Mouse (Mus musculus) embryonic facial prominence, embryonic 12.5 days (tissue): ENCODE results near the gene Lrp8. TPM values are rescaled to one million over a fixed set of nuclear protein-coding genes. Genes with fewer than 3 reads are reported as not detected.

Experiments
- ATAC-seq: fragments of 200-750 bp; cut with Nextera tagmentation; 2 replicates; pipeline ENCODE4 v1.8.0; 2017; ENCODE audit not compliant: insufficient number of reproducible peaks, insufficient read depth, low FRiP score, low TSS enrichment
- H3K27ac ChIP-seq: fragments of 300-500 bp; sonication (generic); 2 replicates; pipeline ENCODE4 v1.5.1; 2016; ENCODE audit warnings: mild to moderate bottlenecking
- H3K27me3 ChIP-seq: fragments of 300-500 bp; sonication (generic); 2 replicates; pipeline ENCODE4 v1.6.1; 2016; ENCODE audit warnings: mild to moderate bottlenecking, moderate library complexity
- H3K36me3 ChIP-seq: fragments of 300-500 bp; sonication (generic); 2 replicates; pipeline ENCODE4 v1.6.1; 2016; ENCODE audit warnings: mild to moderate bottlenecking
- H3K4me1 ChIP-seq: fragments of 300-500 bp; sonication (generic); 2 replicates; pipeline ENCODE4 v1.6.1; 2016
- H3K4me2 ChIP-seq: fragments of 300-500 bp; sonication (generic); replicated peaks from 2 replicates; pipeline ENCODE4 v1.6.1; 2016; ENCODE audit warnings: mild to moderate bottlenecking, moderate library complexity
- H3K4me3 ChIP-seq: fragments of 300-500 bp; sonication (generic); 2 replicates; pipeline ENCODE4 v1.5.1; 2016; ENCODE audit warnings: mild to moderate bottlenecking
- H3K9ac ChIP-seq: fragments of 300-500 bp; sonication (generic); 2 replicates; pipeline ENCODE4 v1.6.1; 2016; ENCODE audit warnings: mild to moderate bottlenecking, moderate library complexity
- H3K9me3 ChIP-seq: fragments of 300-500 bp; sonication (generic); 2 replicates; pipeline ENCODE4 v1.6.1; 2016; ENCODE audit warnings: mild to moderate bottlenecking, moderate library complexity
- WGBS: fragments of 180-500 bp; shearing (Covaris S2); methylation state at CpG from one replicate; pipeline ENCODE4 v1.1.7; 2016; 5-methylcytosine and 5-hydroxymethylcytosine counted together
- polyA plus RNA-seq: library from polyadenylated mRNA; unstranded; fragments of >200 nt; fragmentation: Nextera tagmentation; extraction: Ambion mirVana; gene quantifications from 2 replicates; pipeline ENCODE4 v1.2.1, GENCODE M21; 2016

The Lrp8 gene
- polyA plus RNA-seq, 1 experiment from 2014 or later: 6.2 TPM

DNA sequence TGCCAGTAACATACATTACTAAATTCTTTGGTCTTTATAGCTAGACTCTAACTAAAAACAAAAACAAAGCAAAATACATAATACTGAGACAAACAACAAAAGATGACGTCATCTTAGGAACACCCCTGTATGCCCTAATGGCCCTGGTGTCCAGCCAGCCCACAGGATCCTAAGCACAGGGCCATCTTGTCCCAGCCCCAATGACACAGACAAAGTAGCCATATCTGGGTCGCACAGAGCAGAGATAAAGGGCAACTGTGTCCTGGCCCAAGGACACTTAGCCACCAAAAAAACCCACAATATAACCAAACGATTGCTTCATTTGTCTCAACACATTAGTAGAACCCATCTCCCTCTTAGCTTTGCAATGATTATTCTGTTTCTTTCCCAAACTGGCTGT is 8.9 kb downstream of the Lrp8 start:
- no peak overlapping the region for H3K4me3 ChIP-seq
- H3K27me3 ChIP-seq: no peaks in the 10 kb centered on the region
- 87% methylated on average over 3 of the region's 3 CpGs for WGBS
- no peaks in the 10 kb centered on the region for H3K9me3 ChIP-seq
- H3K9ac ChIP-seq: no peak overlapping the region
- no peak overlapping the region for H3K27ac ChIP-seq
- H3K4me2 ChIP-seq: no peak overlapping the region
- H3K36me3 ChIP-seq: peaks cover 4% of the 10 kb centered on the region; the same call in 1 of the 2 replicates
- no peak for ATAC-seq
- H3K4me1 ChIP-seq: no peaks in the 10 kb centered on the region

- Histone ChIP-seq H3K4me3 (no peak overlapping the region), H3K27ac (no peak overlapping the region), H3K9me3 (no peaks in the 10 kb centered on the region), H3K27me3 (no peaks in the 10 kb centered on the region), H3K4me2 (no peak overlapping the region), H3K4me1 (no peaks in the 10 kb centered on the region), H3K9ac (no peak overlapping the region), H3K36me3 (peaks cover 4% of the 10 kb centered on the region; the same call in 1 of the 2 replicates)
- no peak for ATAC-seq
- WGBS: 62% methylated on average over 10 of the region's 10 CpGs
Measured at GRCm38 (mm10) chr4:107811716-107812330, 9.8 kb downstream of the Lrp8 start.

GRCm38 (mm10) chr4:107812336-107812735 is 10.3 kb downstream of the Lrp8 start:
- Histone ChIP-seq H3K9ac (no peak overlapping the region), H3K4me3 (no peak overlapping the region), H3K27me3 (no peaks in the 10 kb centered on the region), H3K4me1 (no peaks in the 10 kb centered on the region), H3K4me2 (no peak overlapping the region), H3K27ac (no peak overlapping the region), H3K9me3 (no peaks in the 10 kb centered on the region), H3K36me3 (peaks cover 4% of the 10 kb centered on the region; the same call in 1 of the 2 replicates)
- WGBS: 75% methylated on average over 6 of the region's 6 CpGs
- ATAC-seq: no peak

DNA sequence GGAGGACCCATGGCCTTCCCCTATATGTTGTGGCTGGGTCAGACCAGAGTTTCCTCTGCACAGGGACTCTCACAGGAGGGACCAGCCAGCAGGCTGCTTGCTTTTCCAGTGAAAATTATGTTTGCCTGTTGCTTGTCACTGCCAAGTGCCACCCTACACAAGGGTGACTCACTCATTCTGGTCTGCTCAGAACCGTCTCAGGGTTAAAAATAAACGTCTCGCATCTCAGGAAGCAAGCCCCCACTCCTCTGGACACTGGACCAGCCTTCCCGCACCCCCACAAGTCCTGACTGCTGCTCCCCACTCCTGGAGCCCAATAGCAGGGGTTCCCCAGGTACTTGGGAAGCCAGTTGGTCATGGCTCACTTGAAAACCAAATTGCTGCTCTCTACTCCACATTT is 14.4 kb downstream of the Lrp8 start:
- no peak for ATAC-seq
- WGBS: 82% methylated on average over 4 of the region's 4 CpGs
- Histone ChIP-seq H3K36me3 (no peaks in the 10 kb centered on the region), H3K27ac (no peak overlapping the region), H3K4me2 (no peak overlapping the region), H3K4me3 (no peak overlapping the region), H3K9me3 (no peaks in the 10 kb centered on the region), H3K27me3 (no peaks in the 10 kb centered on the region), H3K4me1 (peaks cover 7% of the 10 kb centered on the region; the same call in 1 of the 2 replicates), H3K9ac (no peak overlapping the region)

- 62% methylated on average over 6 of the region's 6 CpGs for WGBS
- H3K4me1 ChIP-seq: peaks cover 11% of the 10 kb centered on the region; the same call in 1 of the 2 replicates
Measured at GRCm38 (mm10) chr4:107817463-107817862, 15.4 kb downstream of the Lrp8 start.

DNA sequence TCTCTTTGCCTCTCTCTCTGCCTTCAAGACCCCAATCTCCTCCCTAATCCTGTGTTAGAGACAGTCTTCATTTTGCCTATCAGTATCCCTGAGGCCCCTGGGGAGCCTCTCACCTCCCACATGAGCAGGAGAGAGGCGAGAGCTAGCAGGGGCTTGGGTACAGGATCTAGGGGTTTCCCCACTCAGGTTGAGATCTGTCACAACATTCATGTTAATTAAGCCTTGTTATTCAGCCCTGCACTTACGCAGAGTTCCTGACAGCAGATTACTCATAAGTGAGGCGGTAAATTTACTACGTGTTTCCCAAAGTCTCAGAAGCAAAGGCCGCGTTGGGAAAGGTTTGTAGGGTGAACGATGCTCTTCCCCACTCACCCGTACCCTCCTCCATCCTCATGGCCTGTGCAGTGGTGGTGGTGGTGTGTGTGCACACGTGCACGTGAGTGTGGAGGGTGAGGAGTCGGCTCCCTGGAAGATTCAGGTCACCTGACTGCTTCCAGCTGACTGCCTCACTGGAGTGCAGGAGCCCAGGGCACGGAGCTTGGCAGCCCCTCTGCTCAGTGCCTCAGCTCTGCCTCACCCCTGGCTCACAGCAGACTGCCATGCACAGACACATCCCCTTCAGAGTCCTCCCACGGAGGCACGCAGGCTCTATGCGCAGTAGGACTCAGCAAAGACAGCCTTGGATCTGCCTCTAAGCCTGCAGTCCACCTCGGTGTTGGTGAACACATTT is 18.1 kb downstream of the Lrp8 start:
- no peaks in the 10 kb centered on the region for H3K9me3 ChIP-seq
- WGBS: 66% methylated on average over 16 of the region's 16 CpGs
- no peak overlapping the region; the same call in 1 of the 2 replicates for H3K9ac ChIP-seq
- H3K4me3 ChIP-seq: no peak overlapping the region
- H3K36me3 ChIP-seq: no peaks in the 10 kb centered on the region
- no peaks in the 10 kb centered on the region for H3K27me3 ChIP-seq
- no peak for ATAC-seq
- H3K4me2 ChIP-seq: no peak overlapping the region
- H3K4me1 ChIP-seq: peaks cover 26% of the 10 kb centered on the region; the same call in 1 of the 2 replicates
- no peak overlapping the region for H3K27ac ChIP-seq

More at GRCm38 (mm10) chr4:107817463-107817862, 15.4 kb downstream of the Lrp8 start:
- H3K36me3 ChIP-seq: no peaks in the 10 kb centered on the region
- no peak overlapping the region for H3K4me3 ChIP-seq
- H3K9ac ChIP-seq: no peak overlapping the region; the same call in 1 of the 2 replicates
- no peaks in the 10 kb centered on the region for H3K27me3 ChIP-seq
- no peaks in the 10 kb centered on the region for H3K9me3 ChIP-seq
- ATAC-seq: no peak
- no peak overlapping the region for H3K27ac ChIP-seq
- H3K4me2 ChIP-seq: no peak overlapping the region

GRCm38 (mm10) chr4:107820856-107821619 is 19.0 kb downstream of the Lrp8 start:
- H3K9ac ChIP-seq: no peak overlapping the region
- no peaks in the 10 kb centered on the region for H3K36me3 ChIP-seq
- H3K27ac ChIP-seq: no peak overlapping the region
- H3K4me2 ChIP-seq: no peak overlapping the region
- no peak for ATAC-seq
- H3K27me3 ChIP-seq: no peaks in the 10 kb centered on the region
- no peak overlapping the region for H3K4me3 ChIP-seq
- no peaks in the 10 kb centered on the region for H3K9me3 ChIP-seq
- H3K4me1 ChIP-seq: peaks cover 26% of the 10 kb centered on the region; the same call in 1 of the 2 replicates
- WGBS: 86% methylated on average over 8 of the region's 8 CpGs

DNA sequence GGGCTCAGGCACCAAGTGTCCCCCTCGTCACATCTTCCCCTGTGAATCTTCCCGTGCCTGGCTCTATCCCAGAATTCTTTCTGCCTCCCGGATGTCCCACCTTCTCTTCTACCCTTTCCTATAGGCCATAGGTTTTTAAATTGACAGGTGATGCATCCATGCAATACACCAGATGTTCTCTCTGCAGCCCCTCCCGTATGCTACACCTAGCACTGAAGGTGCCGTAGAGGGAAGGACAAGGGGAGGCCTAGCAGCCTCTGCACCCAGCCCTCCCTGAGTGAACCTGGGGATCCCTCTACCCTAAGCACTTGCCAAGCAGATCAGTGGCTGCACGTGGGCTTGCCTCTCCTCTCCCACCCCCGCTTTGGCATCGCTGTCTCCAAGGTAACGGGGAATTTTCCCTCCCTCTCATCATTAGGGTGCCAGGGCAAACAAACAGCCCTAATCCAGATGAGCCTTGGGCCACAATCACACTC is 20.9 kb downstream of the Lrp8 start:
- Histone ChIP-seq H3K9me3 (no peaks in the 10 kb centered on the region), H3K9ac (no peak overlapping the region), H3K4me1 (peaks cover 26% of the 10 kb centered on the region; the same call in 1 of the 2 replicates), H3K27ac (no peak overlapping the region; the same call in 1 of the 2 replicates), H3K4me2 (peak overlapping the region; percentile 36), H3K36me3 (no peaks in the 10 kb centered on the region), H3K27me3 (no peaks in the 10 kb centered on the region), H3K4me3 (peak overlapping the region; percentile 20)
- 48% methylated on average over 9 of the region's 9 CpGs for WGBS
- ATAC-seq: no peak

DNA sequence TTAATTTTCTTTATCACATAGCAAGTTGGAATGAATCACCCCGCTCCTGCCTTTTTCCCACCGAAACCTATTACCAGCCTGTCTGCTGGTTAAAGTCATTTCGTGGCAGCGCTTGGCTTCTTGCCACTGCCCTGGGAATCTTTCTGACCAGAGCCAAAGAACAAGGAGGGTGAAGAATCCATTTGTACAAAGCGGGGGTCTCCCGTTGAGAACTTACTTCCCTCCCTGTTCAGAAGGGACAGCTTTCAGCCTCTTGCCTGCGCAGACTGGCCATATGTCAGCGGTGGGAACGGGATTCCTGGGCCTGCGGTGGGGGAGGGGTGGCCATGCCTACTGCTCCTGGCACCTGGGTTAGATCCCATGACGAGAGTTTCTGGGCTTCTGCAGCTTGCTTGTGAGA is 21.4 kb downstream of the Lrp8 start:
- 42% methylated on average over 11 of the region's 11 CpGs for WGBS
- Histone ChIP-seq H3K36me3 (no peaks in the 10 kb centered on the region), H3K4me1 (peaks cover 27% of the 10 kb centered on the region), H3K27me3 (no peaks in the 10 kb centered on the region), H3K9ac (no peak overlapping the region), H3K4me2 (peak overlapping the region; percentile 36; the same call in 1 of the 2 replicates), H3K27ac (no peak overlapping the region), H3K9me3 (no peaks in the 10 kb centered on the region), H3K4me3 (no peak overlapping the region)
- ATAC-seq: no peak

DNA sequence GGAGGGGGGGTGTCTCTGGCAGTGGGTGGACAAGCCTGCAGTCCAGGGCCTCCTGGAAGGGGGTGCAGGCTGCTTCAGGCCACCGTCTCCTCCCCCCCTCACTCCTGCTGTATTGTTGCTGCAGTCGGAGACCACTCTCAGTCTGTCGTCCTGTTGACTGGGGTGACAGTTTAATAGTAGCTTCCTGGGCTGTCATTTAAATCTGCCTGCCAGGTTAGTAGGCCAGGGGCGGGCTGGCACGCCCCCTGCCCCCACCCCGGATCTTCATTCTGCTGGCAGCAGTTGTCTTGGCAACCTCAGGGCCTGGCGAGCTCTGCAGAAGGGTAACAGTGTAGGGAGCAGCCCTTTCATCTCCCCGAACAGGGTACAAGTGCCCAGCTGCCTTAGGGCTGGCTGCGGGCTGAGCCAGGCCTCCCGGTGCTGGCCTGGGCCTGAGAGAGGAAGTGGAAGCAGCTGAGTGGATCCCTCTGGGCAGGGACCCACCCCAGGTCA is 26.7 kb downstream of the Lrp8 start:
- H3K9me3 ChIP-seq: no peaks in the 10 kb centered on the region
- ATAC-seq: no peak
- no peak overlapping the region for H3K27ac ChIP-seq
- H3K36me3 ChIP-seq: no peaks in the 10 kb centered on the region
- H3K4me3 ChIP-seq: no peak overlapping the region
- no peak overlapping the region for H3K4me2 ChIP-seq
- H3K4me1 ChIP-seq: peaks cover 23% of the 10 kb centered on the region
- H3K27me3 ChIP-seq: no peaks in the 10 kb centered on the region
- H3K9ac ChIP-seq: 0 out of 2 replicates have a peak overlapping the region, but pooled peaks have one; percentile 19
- WGBS: 28% methylated on average over 10 of the region's 10 CpGs

DNA sequence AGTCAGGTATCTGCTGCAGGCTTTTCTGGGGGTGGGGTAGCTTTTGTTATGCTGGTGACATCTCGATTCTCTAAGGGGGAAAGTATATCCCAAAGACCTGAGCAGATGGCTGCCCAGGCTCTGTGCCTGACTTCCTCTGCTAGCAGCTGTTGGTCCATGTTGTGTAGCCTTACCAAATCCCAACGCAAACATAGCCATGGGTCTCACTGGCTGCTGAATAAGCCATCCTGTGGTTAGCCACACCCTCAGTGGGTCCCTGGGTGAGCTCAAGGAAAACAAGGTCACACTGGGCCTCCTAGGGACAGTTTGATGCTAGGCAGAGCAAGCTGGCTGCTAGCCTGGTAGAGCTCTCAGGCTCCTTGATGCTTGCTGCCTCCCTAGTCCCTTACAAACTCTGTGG is 27.6 kb downstream of the Lrp8 start:
- 37% methylated on average over 2 of the region's 2 CpGs for WGBS
- Histone ChIP-seq H3K9ac (no peak overlapping the region), H3K4me1 (peaks cover 19% of the 10 kb centered on the region; the same call in 1 of the 2 replicates)

More for the DNA sequence above, 27.6 kb downstream of the Lrp8 start:
- Histone ChIP-seq H3K36me3 (no peaks in the 10 kb centered on the region), H3K27me3 (no peaks in the 10 kb centered on the region), H3K27ac (no peak overlapping the region), H3K4me2 (no peak overlapping the region), H3K9me3 (no peaks in the 10 kb centered on the region), H3K4me3 (no peak overlapping the region)
- no peak for ATAC-seq
